ENCODE assay signal across 9 mouse cellular contexts in the genomic region with DNA sequence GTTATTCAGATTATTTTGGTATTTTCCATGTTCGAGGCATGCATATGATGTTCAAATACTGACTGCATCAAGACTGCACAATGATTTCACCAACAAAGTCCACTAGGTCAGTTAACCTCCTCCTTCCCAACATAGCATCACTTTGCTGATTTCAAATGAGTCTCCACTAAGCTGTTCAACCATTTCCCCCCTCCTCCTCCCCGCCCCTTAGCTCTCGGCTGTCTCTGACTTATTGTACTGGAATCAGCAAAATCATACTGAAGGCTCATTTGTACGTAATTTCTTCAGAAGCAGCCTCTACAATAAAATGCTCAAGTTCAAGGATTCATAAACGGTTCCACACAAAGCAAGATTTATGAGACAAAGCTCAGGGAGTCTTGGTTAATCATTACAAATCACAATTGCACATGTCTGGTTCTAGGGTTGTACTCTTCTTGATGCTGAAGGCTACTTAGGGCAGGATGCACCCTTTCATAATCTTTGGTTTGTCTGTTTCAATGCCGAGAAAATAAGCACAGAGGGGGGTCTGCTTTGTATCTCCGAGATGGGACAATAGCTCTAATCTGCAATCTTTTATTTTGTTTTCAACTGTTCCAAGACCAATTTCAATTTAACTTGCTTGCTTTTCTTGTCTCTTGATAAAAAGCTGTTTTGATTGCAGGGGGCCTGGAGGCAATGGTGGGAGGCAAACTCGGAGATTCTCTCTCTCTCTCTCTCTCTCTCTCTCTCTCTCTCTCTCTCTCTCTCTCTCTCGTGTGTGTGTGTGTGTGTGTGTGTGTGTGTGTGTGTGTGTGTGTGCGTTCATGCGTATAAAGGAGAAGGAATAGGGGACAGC.
DNase-seq lines count a peak whose midpoint lies in the region; ATAC-seq and TF ChIP-seq lines count a peak whose summit lies in the region.
"Had no signal": no experiment of that assay in that cellular context is flagged by ENCODE, and none has a peak within 500 bp of the region (broad histone marks: within the 10 kb centered on the region; RNA-seq: fewer than 3 reads in every experiment).

No protein-coding gene starts in this region.

- no peak for TF ChIP-seq CTCF in layer of hippocampus, adult 2 months (conservative IDR thresholded peaks at IDR 0.05)

- H3K4me2 ChIP-seq in hindbrain, embryonic 15.5 days, result no peak overlapping the region
- no peak overlapping the region for H3K4me2 ChIP-seq in neural tube, embryonic 13.5 days

- no peaks in the 10 kb centered on the region for H3K9me3 ChIP-seq in hindbrain, embryonic 15.5 days
- no peaks in the 10 kb centered on the region for H3K9me3 ChIP-seq in neural tube, embryonic 13.5 days

- no peak for DNase-seq in layer of hippocampus, adult 2 months (ENCODE audit: low spot score in 2 of 2)
- DNase-seq in layer of hippocampus, adult 9-10 months (ENCODE audit: low spot score), result no peak
- peak; percentile 59 to 69 for DNase-seq in cerebellum, postnatal 25 days
- no peak for DNase-seq in testis, postnatal 10 days (ENCODE audit: low spot score)
- no peak for DNase-seq in lung, postnatal 14 days
- DNase-seq in urinary bladder, postnatal 10 days (ENCODE audit: low spot score), result no peak
- DNase-seq: heart, postnatal 36 days had no signal

- no peaks in the 10 kb centered on the region for H3K27me3 ChIP-seq in hindbrain, embryonic 15.5 days
- no peaks in the 10 kb centered on the region for H3K27me3 ChIP-seq in neural tube, embryonic 13.5 days

- peaks cover 21% of the 10 kb centered on the region for H3K4me1 ChIP-seq in hindbrain, embryonic 15.5 days (replicated peaks)
- H3K4me1 ChIP-seq in neural tube, embryonic 13.5 days (replicated peaks), result peaks cover 22% of the 10 kb centered on the region

- WGBS in hindbrain, embryonic 15.5 days, result 33% methylated on average over 11 of the region's 11 CpGs
- 35% methylated on average over 10 of the region's 11 CpGs for WGBS in neural tube, embryonic 13.5 days

- no peaks in the 10 kb centered on the region for H3K36me3 ChIP-seq in hindbrain, embryonic 15.5 days
- no peaks in the 10 kb centered on the region for H3K36me3 ChIP-seq in neural tube, embryonic 13.5 days

- peak overlapping the region; percentile 36; the same call in 1 of the 2 replicates for H3K27ac ChIP-seq in layer of hippocampus, adult 2 months
- peak overlapping the region; percentile 44; the same call in 1 of the 2 replicates for H3K27ac ChIP-seq in hindbrain, embryonic 15.5 days (replicated peaks)
- peak overlapping the region; percentile 46 for H3K27ac ChIP-seq in neural tube, embryonic 13.5 days (replicated peaks)

- H3K4me3 ChIP-seq in layer of hippocampus, adult 2 months, result no peak overlapping the region
- no peak overlapping the region for H3K4me3 ChIP-seq in hindbrain, embryonic 15.5 days
- H3K4me3 ChIP-seq in neural tube, embryonic 13.5 days, result no peak overlapping the region

- H3K9ac ChIP-seq in hindbrain, embryonic 15.5 days, result no peak overlapping the region
- no peak overlapping the region for H3K9ac ChIP-seq in neural tube, embryonic 13.5 days

- 0 out of 2 replicates have a peak, but pooled peaks have one; percentile 37 for ATAC-seq in hindbrain, embryonic 15.5 days (ENCODE audit: low FRiP score, low read depth)
- peak; percentile 64 for ATAC-seq in neural tube, embryonic 13.5 days (ENCODE audit: low read depth)

Comparison
In these comparisons a context has a peak if more than half of its experiments do, and no peak if none do; other contexts are left out.
1. DNase-seq: peak in cerebellum, postnatal 25 days (2 of 2); none in layer of hippocampus, adult 2 months (0 of 2), layer of hippocampus, adult 9-10 months (single experiment), testis, postnatal 10 days (single experiment), lung, postnatal 14 days (single experiment) and urinary bladder, postnatal 10 days (single experiment).
2. Peak in every context shown above with its lines, with median percentiles within 50 percentile points of each other: H3K27ac ChIP-seq.